Mouse (Mus musculus): ENCODE results near the gene Thumpd3. TPM values are rescaled to one million over a fixed set of nuclear protein-coding genes. Genes with fewer than 3 reads are reported as not detected.

The Thumpd3 gene
- total RNA-seq, 2 experiments from 2014 or later = 21.4 to 24.5 TPM

DNA sequence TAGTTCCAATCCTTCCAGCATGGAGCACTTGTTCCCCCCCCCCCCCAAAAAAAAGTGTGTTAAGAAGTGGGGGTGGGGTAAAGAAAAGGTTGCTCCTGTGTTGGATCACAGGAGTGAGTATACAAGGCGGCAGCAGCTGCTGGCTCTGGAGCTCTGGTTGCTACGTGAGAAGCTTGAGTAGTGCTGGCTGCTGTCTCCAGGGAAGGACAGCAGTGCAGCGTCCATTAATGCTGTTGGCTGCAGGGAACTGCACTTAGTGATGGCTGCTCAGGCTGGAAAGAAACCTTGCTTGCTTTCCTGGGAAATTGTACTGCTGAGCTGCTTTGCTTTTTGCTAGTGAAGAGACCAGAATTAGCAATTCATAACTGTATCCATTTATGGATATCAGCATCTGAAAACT lies 33.5 kb downstream of the Thumpd3 start:
- DNase-seq = peak; percentile 54

DNA sequence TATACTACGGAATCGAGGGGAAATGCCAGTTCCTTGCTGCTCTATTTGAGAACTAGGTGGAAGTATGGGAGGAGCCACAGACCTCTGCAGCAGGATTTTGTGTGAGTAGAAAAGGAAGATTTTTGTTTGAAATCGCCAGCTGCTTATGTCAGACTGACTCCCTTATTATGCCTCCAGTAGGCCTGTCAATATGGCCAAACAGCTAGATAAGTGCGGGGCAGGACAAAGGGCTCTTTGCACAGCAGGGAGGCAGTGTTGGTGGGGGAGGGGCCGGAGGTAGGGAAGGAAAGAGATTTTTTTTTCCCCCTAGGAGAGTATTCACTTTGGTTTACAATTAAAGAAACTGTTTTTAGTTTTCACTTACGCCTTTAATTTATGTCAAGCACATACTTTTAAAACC lies 36.2 kb downstream of the Thumpd3 start:
- DNase-seq = peak; percentile 38

DNA sequence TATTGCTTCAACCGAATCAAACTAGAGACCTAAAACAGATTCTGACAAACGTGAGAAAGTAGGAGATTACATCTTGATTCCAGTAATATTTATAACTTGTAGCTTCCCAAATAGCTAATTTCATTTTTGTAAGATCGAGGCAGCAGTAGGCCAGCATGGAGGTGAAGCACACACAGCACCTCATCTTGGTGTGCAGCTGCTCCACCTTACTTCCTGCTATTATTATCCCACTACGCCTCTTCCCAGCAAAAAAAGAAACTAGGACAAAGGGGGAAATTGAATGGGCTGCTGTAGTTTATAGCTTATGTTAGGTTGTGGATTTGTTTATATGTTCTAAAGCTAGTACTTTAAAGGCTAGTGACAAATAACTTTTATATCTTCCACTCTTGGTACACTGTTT lies 38.6 kb downstream of the Thumpd3 start:
- no peak for DNase-seq

DNA sequence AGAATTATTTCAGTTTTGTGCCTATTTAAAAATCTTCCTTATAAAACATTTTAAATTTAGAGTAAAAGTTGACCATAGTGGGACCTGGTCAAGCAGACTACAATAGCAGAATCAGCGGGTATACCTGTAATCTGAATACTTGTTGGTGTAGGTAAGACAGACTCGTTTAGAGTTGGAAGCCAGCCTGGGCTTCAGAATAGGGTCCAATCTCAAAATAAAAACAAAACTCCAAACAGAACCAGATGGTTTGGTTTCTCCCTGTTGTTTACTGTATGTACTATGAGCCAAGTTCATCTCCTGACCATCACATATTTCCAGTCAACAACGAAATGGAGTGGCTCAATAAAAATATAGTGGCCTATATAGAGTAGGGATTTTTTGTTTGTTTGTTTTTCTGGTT lies 47.2 kb downstream of the Thumpd3 start:
- no peak for DNase-seq

DNA sequence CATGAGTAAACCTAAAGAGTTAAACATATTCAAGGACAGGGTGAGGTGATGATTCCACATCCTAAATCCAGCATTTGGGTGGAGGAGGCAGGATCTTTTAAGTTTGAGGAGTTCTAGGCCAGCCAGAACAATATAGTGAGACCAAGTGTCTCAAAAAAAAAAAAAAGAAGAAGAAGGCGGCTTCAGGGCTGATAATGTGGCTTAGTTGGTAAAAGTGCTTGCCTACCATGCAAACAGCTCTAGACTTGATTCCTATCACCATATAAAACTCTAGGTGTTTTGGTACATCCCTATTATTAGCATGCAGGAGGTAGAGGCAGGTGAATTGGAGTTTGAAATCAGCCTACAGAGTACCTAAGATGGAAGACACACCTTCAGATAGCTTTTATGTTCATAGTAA lies 49.5 kb downstream of the Thumpd3 start:
- DNase-seq = no peak

DNA sequence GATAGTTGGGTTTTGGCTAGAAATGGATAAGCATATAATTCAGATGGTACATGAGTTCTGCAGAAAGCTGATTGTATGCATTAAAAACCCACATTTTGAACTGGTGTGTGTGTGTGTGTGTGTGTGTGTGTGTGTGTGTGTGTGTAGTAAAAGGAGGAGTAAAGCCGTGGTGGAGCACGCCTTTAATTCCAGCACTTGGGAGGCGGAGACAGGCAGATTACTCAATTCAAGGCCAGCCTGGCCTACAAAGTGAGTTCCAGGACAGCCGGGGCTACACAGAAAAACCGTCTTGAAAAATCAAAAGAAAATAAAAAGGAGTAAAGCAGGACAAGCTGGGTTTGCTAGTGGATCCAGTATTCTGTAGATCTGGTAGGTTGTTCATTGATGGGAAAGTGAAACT lies 51.6 kb downstream of the Thumpd3 start:
- DNase-seq = no peak

DNA sequence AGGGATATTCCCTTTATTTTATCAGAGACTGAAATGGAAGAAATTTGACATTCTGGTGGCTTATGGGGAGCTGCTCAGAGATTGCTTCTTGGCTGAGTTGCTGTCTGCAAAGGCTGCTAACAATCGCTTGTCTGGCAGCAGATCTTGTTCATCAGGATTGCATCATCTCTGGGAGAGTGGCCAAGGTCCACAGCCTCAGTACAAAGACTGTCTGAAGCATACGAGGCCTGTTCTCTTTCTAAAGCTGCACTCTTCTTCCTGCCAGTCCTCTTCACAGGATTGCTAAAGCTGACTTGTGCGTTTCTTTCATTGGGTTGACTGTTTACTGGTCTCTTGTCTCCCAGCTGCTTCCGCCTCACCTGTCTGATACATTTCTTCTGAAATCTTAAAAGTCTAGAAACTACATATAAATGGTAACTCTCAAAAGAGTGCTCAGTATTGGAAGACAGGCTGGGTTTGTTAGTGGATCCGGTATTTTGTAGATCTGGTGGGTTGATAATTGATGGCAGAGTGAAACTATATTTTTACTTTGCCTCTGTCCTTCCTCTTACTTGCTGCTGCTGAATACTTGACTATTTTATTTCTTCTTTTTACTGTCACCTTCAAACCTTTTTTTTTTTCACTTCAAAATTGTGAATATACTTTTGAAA lies 53.7 kb downstream of the Thumpd3 start:
- DNase-seq = peak; percentile 87

DNA sequence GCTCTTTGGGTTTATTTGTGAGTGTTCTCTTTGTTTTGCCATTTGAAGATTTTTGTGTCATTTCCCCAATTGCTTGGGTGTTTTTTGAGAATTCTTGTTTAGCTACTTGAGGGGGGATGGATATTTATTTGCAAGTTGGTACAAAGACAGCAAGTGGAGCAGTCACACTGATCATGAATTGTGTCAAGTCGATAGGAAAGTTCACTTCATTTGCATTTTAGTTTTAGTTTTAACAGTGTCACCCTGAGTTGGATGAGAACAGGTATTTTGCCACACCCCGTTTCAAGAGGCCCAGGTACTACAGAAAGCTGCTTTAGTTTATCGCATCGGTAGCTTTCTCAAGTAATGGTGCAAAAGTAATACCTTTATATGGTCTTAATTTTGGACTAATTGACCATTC lies 56.5 kb downstream of the Thumpd3 start:
- no peak for DNase-seq

DNA sequence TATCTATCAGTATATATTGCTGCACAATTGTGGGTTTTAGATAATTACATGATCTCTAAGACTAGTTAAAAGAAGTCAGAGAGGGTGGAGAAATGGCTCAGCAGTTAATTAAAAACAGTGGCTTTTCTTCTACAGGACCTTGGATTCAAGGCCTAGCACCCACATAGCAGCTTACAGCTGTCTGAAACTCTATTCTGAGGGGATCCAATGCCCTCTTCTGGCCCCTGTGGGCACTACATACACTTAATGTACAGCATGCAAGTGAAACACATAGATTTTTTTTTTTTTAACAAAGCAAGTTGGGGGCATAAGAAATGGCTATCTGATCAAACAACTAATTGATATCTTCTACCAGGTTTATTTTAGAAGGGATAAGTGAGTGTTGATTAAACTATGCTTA lies 57.7 kb downstream of the Thumpd3 start:
- peak; percentile 69 for DNase-seq

DNA sequence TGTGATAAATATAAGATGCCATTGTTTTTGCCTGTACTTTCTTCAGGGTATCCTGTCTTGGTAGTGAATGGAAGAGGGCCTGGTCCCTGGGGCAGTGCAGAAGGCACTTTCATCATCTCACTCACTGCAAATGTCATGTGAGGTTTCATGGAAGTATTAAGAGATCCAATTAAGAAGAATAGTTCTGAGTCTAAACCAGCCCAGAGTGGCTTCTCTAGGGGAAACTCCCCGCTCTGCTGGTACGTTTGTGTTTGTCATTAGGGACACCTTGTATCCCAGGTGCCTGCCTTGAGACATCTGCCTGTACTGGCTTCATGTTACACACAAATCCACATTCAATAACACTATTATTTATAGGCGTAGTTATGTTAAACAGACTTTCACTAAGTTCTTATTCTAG lies 63.4 kb downstream of the Thumpd3 start:
- DNase-seq = no peak

DNA sequence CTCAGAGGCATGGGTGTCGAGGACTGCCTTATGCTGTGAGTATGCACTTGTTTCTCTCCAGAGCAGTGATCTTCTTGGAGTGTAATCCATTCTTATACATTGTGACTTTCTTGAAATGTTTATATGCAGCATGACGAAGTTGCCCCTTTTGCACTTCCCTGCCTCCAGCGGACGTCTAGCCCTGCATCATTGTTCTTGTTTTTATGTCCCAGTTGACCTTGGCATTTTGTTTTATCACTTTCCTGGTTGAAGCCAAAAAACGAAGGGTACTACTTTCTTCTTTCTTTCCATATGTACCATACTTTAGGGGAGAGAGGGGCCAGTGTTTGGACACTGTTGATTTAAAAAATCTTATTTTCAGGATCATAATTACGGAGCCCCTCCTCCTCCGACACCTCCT lies 63.9 kb downstream of the Thumpd3 start:
- no peak for DNase-seq

Other genes with a start within 250 kb of the Thumpd3 start
- 1 to 10 TPM; 2.9 to 3.0 TPM for gene Srgap3, start 99.0 kb upstream of the Thumpd3 start, total RNA-seq (2021)
- gene Setd5, start 31.1 kb downstream of the Thumpd3 start, total RNA-seq (2021) = 10 to 100 TPM; 90.1 to 91.8 TPM
- under 1 TPM; 0.50 to 0.61 TPM for gene Lhfpl4, start 149.2 kb downstream of the Thumpd3 start, total RNA-seq (2021)
- 10 to 100 TPM; 12.2 to 12.8 TPM for gene Mtmr14, start 191.6 kb downstream of the Thumpd3 start, total RNA-seq (2021)
- not detected for gene Cpne9, start 236.1 kb downstream of the Thumpd3 start, total RNA-seq (2021)

All from heart, postnatal 4 days (tissue).